Mouse (Mus musculus): ENCODE results near the gene Eme1. TPM values are rescaled to one million over a fixed set of nuclear protein-coding genes. Genes with fewer than 3 reads are reported as not detected.

Eme1 gene
- polyA plus RNA-seq, 1 experiment from 2014 or later = 4.9 TPM

GRCm38 (mm10) chr11:94621458-94621852 is 32.3 kb downstream of the Eme1 start:
- Histone ChIP-seq H3K27ac (ENCODE audit: low read depth) (no peak overlapping the region), H3K9ac (replicated peaks) (no peak overlapping the region), H3K4me1 (ENCODE audit: insufficient read depth) (no peaks in the 10 kb centered on the region), H3K36me3 (replicated peaks; ENCODE audit: insufficient read depth, low read length) (no peaks in the 10 kb centered on the region), H3K27me3 (ENCODE audit: insufficient read depth, low read length) (no peaks in the 10 kb centered on the region), H3K4me2 (ENCODE audit: low read depth, low read length) (no peak overlapping the region), H3K9me3 (ENCODE audit: low read length) (no peaks in the 10 kb centered on the region), H3K4me3 (ENCODE audit: low read depth, low read length) (no peak overlapping the region)
- ATAC-seq = no peak
- no peak for TF ChIP-seq EP300 (IDR thresholded peaks at IDR 0.05; ENCODE audit: low read depth)
- peak; percentile 38 for TF ChIP-seq CTCF (IDR thresholded peaks at IDR 0.05; ENCODE audit: low read depth)
- DNase-seq = no peak

DNA sequence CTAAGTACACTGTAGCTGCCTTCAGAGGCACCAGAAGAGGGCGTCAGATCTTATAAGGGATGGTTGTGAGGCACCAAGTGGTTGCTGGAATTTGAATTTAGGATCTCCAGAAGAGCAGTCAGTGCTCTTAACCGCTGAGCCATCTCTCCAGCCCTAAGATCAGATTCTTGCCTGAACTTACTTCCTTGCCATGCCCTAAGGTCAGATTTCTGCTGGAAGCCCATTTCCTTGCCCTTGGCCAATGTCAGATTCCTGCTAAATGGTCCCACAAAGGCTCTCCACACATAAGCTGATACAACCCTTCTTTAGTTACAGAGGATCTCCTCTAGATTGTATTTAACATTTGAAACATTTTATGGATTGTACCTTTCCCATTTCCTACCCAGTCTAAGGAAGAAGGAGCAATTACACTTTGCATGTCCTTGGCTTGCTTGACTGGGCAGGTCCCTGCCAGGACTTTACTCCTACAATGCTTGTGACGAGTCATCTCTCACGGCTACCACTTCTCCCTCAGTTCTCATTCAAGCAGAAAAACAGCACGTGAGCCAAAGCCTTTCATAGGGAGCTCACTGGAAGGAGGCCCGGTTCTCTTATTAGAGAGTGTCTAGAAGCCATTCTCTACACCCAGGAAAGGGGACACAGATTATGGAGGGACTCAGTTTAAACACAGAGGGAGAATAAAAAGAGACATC is 32.9 kb downstream of the Eme1 start:
- ATAC-seq (no peak), DNase-seq (no peak)
- TF ChIP-seq EP300 (IDR thresholded peaks at IDR 0.05; ENCODE audit: low read depth) (no peak), CTCF (IDR thresholded peaks at IDR 0.05; ENCODE audit: low read depth) (0 out of 2 replicates have a peak, but pooled peaks have one; percentile 4)
- H3K27me3 ChIP-seq (ENCODE audit: insufficient read depth, low read length) = no peaks in the 10 kb centered on the region
- no peak overlapping the region for H3K4me3 ChIP-seq (ENCODE audit: low read depth, low read length)
- no peak overlapping the region for H3K27ac ChIP-seq (ENCODE audit: low read depth)
- 49% methylated on average over 6 of the region's 6 CpGs for WGBS (ENCODE audit: insufficient replicate concordance)
- no peaks in the 10 kb centered on the region for H3K4me1 ChIP-seq (ENCODE audit: insufficient read depth)
- H3K9ac ChIP-seq (replicated peaks) = no peak overlapping the region
- H3K36me3 ChIP-seq (replicated peaks; ENCODE audit: insufficient read depth, low read length) = no peaks in the 10 kb centered on the region
- H3K9me3 ChIP-seq (ENCODE audit: low read length) = no peaks in the 10 kb centered on the region
- H3K4me2 ChIP-seq (ENCODE audit: low read depth, low read length) = no peak overlapping the region

DNA sequence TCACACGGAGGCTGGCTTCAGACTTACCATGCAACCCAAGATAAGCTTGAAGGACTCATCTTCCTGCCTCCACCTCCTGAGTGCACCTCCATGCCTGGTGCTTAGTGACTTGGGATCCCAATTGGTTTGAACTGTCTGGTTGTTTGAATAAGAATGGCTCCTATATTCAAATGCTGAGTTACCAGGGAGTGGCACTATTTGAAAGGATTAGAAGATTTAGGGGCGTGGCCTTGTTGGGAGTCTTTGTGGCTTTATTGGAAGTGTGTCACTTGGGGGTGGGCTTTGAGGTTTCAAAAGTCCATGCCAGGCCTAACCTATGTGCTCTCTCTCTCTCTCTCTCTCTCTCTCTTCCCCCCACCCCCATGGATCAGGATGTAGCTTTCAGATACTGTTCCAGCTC is 36.1 kb downstream of the Eme1 start:
- Histone ChIP-seq H3K9me3 (ENCODE audit: low read length) (no peaks in the 10 kb centered on the region), H3K4me1 (ENCODE audit: insufficient read depth) (0 out of 2 replicates have a peak, but pooled peaks cover 5% of the 10 kb centered on the region), H3K36me3 (replicated peaks; ENCODE audit: insufficient read depth, low read length) (no peaks in the 10 kb centered on the region), H3K4me3 (ENCODE audit: low read depth, low read length) (no peak overlapping the region), H3K4me2 (ENCODE audit: low read depth, low read length) (no peak overlapping the region), H3K9ac (replicated peaks) (no peak overlapping the region), H3K27me3 (ENCODE audit: insufficient read depth, low read length) (no peaks in the 10 kb centered on the region), H3K27ac (ENCODE audit: low read depth) (no peak overlapping the region)
- no peak for DNase-seq
- WGBS (ENCODE audit: insufficient replicate concordance) = 83% methylated on average over 2 of the region's 2 CpGs
- TF ChIP-seq CTCF (IDR thresholded peaks at IDR 0.05; ENCODE audit: low read depth) (no peak), EP300 (IDR thresholded peaks at IDR 0.05; ENCODE audit: low read depth) (no peak)
- ATAC-seq = no peak

- H3K27me3 ChIP-seq (ENCODE audit: insufficient read depth, low read length) = no peaks in the 10 kb centered on the region
- no peak for TF ChIP-seq EP300 (IDR thresholded peaks at IDR 0.05; ENCODE audit: low read depth)
- H3K9ac ChIP-seq (replicated peaks) = no peak overlapping the region
- DNase-seq (no peak), ATAC-seq (no peak)
- H3K9me3 ChIP-seq (ENCODE audit: low read length) = no peaks in the 10 kb centered on the region
- no peak overlapping the region for H3K4me2 ChIP-seq (ENCODE audit: low read depth, low read length)
- H3K36me3 ChIP-seq (replicated peaks; ENCODE audit: insufficient read depth, low read length) = no peaks in the 10 kb centered on the region
- 44% methylated on average over 4 of the region's 4 CpGs for WGBS (ENCODE audit: insufficient replicate concordance)
- H3K4me3 ChIP-seq (ENCODE audit: low read depth, low read length) = no peak overlapping the region
- no peak overlapping the region for H3K27ac ChIP-seq (ENCODE audit: low read depth)
- 0 out of 2 replicates have a peak, but pooled peaks cover 5% of the 10 kb centered on the region for H3K4me1 ChIP-seq (ENCODE audit: insufficient read depth)
Observed at GRCm38 (mm10) chr11:94615494-94615893, 38.3 kb downstream of the Eme1 start.

- Histone ChIP-seq H3K4me2 (ENCODE audit: low read depth, low read length) (no peak overlapping the region), H3K4me1 (ENCODE audit: insufficient read depth) (0 out of 2 replicates have a peak, but pooled peaks cover 5% of the 10 kb centered on the region), H3K27ac (ENCODE audit: low read depth) (no peak overlapping the region), H3K9ac (replicated peaks) (no peak overlapping the region), H3K4me3 (ENCODE audit: low read depth, low read length) (no peak overlapping the region), H3K27me3 (ENCODE audit: insufficient read depth, low read length) (no peaks in the 10 kb centered on the region), H3K9me3 (ENCODE audit: low read length) (no peaks in the 10 kb centered on the region), H3K36me3 (replicated peaks; ENCODE audit: insufficient read depth, low read length) (no peaks in the 10 kb centered on the region)
- WGBS (ENCODE audit: insufficient replicate concordance) = 58% methylated on average over 4 of the region's 4 CpGs
- DNase-seq = no peak
- ATAC-seq = no peak
- TF ChIP-seq EP300 (IDR thresholded peaks at IDR 0.05; ENCODE audit: low read depth) (no peak), CTCF (IDR thresholded peaks at IDR 0.05; ENCODE audit: low read depth) (no peak)
Observed at GRCm38 (mm10) chr11:94614603-94615002, 39.2 kb downstream of the Eme1 start.

- no peaks in the 10 kb centered on the region for H3K27me3 ChIP-seq (ENCODE audit: insufficient read depth, low read length)
- ATAC-seq (no peak), DNase-seq (no peak)
- TF ChIP-seq EP300 (IDR thresholded peaks at IDR 0.05; ENCODE audit: low read depth) (no peak), CTCF (IDR thresholded peaks at IDR 0.05; ENCODE audit: low read depth) (no peak)
- H3K4me1 ChIP-seq (ENCODE audit: insufficient read depth) = 0 out of 2 replicates have a peak, but pooled peaks cover 5% of the 10 kb centered on the region
- H3K4me3 ChIP-seq (ENCODE audit: low read depth, low read length) = no peak overlapping the region
- H3K36me3 ChIP-seq (replicated peaks; ENCODE audit: insufficient read depth, low read length) = no peaks in the 10 kb centered on the region
- WGBS (ENCODE audit: insufficient replicate concordance) = 47% methylated on average over 4 of the region's 4 CpGs
- H3K9ac ChIP-seq (replicated peaks) = no peak overlapping the region
- H3K27ac ChIP-seq (ENCODE audit: low read depth) = no peak overlapping the region
- no peaks in the 10 kb centered on the region for H3K9me3 ChIP-seq (ENCODE audit: low read length)
- no peak overlapping the region for H3K4me2 ChIP-seq (ENCODE audit: low read depth, low read length)
Observed at GRCm38 (mm10) chr11:94610744-94611740, 42.7 kb downstream of the Eme1 start.

Data from liver, postnatal 0 days (tissue).